Mouse (Mus musculus): ENCODE results near the gene Ado. TPM values are rescaled to one million over a fixed set of nuclear protein-coding genes. Genes with fewer than 3 reads are reported as not detected.

Gene Ado
- polyA plus RNA-seq, 1 experiment from 2014 or later = 40.6 TPM

DNA sequence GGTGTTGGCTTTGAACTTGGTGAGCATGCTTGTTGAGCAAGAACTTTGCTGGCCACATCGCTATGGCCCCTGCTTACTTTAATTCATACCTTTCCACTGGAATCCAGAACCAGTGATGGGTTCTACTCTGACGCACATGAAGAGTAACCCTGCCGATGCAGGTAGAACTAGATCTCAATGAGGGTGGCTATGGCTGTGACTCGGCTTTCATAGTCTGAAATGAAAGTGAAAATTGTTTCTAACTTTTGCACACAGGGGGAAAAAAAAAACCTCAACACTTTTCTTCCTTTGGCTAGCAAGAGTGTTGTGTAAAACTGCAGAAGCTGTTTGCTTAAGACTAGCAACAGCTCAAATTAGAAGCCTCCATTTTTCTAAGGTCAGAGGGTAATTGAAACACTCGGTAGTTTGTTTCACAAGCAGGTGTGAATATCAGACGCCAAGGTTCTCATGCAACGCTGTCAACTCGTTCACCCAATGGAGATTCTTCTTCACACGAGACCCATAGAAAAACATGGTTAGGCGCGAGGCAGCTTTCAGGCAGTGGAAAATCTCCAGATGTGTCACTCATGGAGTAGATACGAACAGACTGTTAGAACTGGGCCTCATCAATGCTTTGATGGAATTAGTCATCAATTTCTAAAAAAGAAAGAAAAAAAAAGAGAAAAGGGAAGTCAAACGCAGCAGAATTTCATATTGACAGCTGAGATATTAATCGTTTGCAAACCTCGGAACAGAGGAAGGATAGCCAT is 51.4 kb downstream of the Ado start:
- no peaks in the 10 kb centered on the region for H3K4me1 ChIP-seq (replicated peaks; ENCODE audit: control insufficient read depth, insufficient read depth, low read length)
- no peaks in the 10 kb centered on the region for H3K27me3 ChIP-seq (replicated peaks; ENCODE audit: control insufficient read depth, insufficient read depth, low read length)
- H3K9me3 ChIP-seq (ENCODE audit: control insufficient read depth, low read length) = no peaks in the 10 kb centered on the region

More for the DNA sequence above, 51.4 kb downstream of the Ado start:
- WGBS = 85% methylated on average over 15 of the region's 15 CpGs
- H3K9ac ChIP-seq (ENCODE audit: low read depth, low read length) = no peak overlapping the region
- no peak for ATAC-seq (replicated peaks; ENCODE audit: low FRiP score)
- H3K36me3 ChIP-seq (ENCODE audit: control insufficient read depth, insufficient read depth, low read length) = no peaks in the 10 kb centered on the region
- no peak overlapping the region for H3K27ac ChIP-seq (ENCODE audit: low read depth, low read length)
- no peak overlapping the region for H3K4me3 ChIP-seq (ENCODE audit: low read depth, low read length)
- H3K4me2 ChIP-seq = no peak overlapping the region
- DNase-seq (ENCODE audit: low spot score) = no peak

Other genes starting within 250 kb of the Ado start
- 0.08 and 0.22 TPM in 2 replicates for gene Egr2, start 13.5 kb downstream of the Ado start, polyA plus RNA-seq (2014; fragmentation: Nextera tagmentation; extraction: Ambion mirVana)

All from liver, embryonic 11.5 days (tissue).